Mouse (Mus musculus): ENCODE data around the gene Cap2.

- TF ChIP-seq CTCF (IDR thresholded peaks at IDR 0.05; ENCODE audit: extremely low read depth, insufficient read depth, insufficient read length, insufficient replicate concordance) (no peak), POLR2A (IDR thresholded peaks at IDR 0.05; ENCODE audit: low read depth, low read length) (no peak)
These were observed 140.7 kb downstream of the Cap2 start for GRCm38 (mm10) chr13:46642318-46642717.
